Mouse (Mus musculus) small intestine, adult 2 months (tissue): Measurements from ENCODE around the gene Kcnj14. TPM values are rescaled to one million over a fixed set of nuclear protein-coding genes. Genes with fewer than 3 reads are reported as not detected.
A peak's percentile ranks its signal among the peaks of the same experiment; 100 is the strongest.

Source experiments
- H3K27ac ChIP-seq: fragments of 200-500 bp; 2 replicates; pipeline ENCODE4 v1.5.1; 2012; ENCODE audit warnings: low read depth, low read length, control low read depth, inconsistent platforms; ENCODE audit not compliant: insufficient read depth
- H3K27me3 ChIP-seq: fragments of 200-500 bp; 2 replicates; pipeline ENCODE4 v1.6.1; 2012; ENCODE audit warnings: mild to moderate bottlenecking, moderate library complexity, low read length, inconsistent platforms; ENCODE audit not compliant: control insufficient read depth, insufficient read depth
- H3K36me3 ChIP-seq: fragments of 200-500 bp; 2 replicates; pipeline ENCODE4 v1.6.1; 2012; ENCODE audit warnings: mild to moderate bottlenecking, low read length, control low read depth, inconsistent platforms; ENCODE audit not compliant: control insufficient read depth, insufficient read depth
- H3K4me1 ChIP-seq: fragments of 200-500 bp; 2 replicates; pipeline ENCODE4 v1.6.1; 2012; ENCODE audit warnings: low read length, inconsistent platforms, mixed read lengths; ENCODE audit not compliant: control insufficient read depth, insufficient read depth, insufficient read length
- H3K4me3 ChIP-seq: fragments of 200-500 bp; 2 replicates; pipeline ENCODE4 v1.5.1; 2012; ENCODE audit warnings: low read depth, mild to moderate bottlenecking, control low read depth, inconsistent platforms, low read length, moderate library complexity
- CTCF ChIP-seq: fragments of 200-500 bp; IDR thresholded peaks from 2 replicates; pipeline ENCODE4 v1.5.1; 2012; ENCODE audit warnings: low read depth, mild to moderate bottlenecking, control low read depth, inconsistent platforms, low read length, moderate library complexity, mixed read lengths; ENCODE audit not compliant: insufficient replicate concordance, insufficient read length; ENCODE audit errors: extremely low read depth
- POLR2A ChIP-seq: fragments of 200-500 bp; IDR thresholded peaks from 2 replicates; pipeline ENCODE4 v1.6.1; 2012; ENCODE audit warnings: low read depth, mild to moderate bottlenecking, control low read depth, inconsistent platforms, low read length, moderate library complexity
- WGBS: fragments of 180-500 bp; shearing (Covaris S2); methylation state at CpG from one replicate; pipeline ENCODE4 v1.1.7; 2018; 5-methylcytosine and 5-hydroxymethylcytosine counted together
- polyA plus RNA-seq: library from polyadenylated mRNA; depleted of rRNA; stranded (reverse); fragments of >200 nt; gene quantifications from 2 replicates; pipeline ENCODE4 v1.2.3, GENCODE M21; 2012

Gene Kcnj14
- polyA plus RNA-seq, 1 experiment, result 0.08 TPM

DNA sequence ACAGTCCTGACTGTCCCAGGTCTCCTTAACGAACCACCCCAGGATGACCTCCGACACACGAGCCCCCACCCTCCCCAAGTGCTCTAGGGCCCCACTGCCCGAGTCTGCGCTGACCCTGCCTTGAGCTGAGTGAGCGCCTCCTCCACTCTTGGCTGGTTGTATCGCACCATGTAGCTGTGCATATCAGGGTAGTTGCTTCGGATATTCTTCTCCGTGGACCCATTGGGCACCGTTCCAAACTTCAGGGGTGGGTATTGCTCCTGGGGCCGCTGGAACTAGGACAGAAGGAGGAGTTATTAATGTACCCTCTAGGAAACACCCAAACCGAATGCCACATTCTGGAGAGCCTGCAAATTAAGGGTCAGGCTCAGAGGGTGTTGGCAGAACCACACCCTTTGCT is 28.5 kb upstream of the Kcnj14 start:
- 80% methylated on average over 12 of the region's 12 CpGs for WGBS
- TF ChIP-seq POLR2A, result no peak
- TF ChIP-seq CTCF, result no peak
- Histone ChIP-seq H3K4me3 (no peak overlapping the region), H3K27me3 (no peaks in the 10 kb centered on the region; the same call in 1 of the 2 replicates), H3K4me1 (0 out of 2 replicates have a peak, but pooled peaks cover 2% of the 10 kb centered on the region), H3K36me3 (no peaks in the 10 kb centered on the region), H3K27ac (no peak overlapping the region)

DNA sequence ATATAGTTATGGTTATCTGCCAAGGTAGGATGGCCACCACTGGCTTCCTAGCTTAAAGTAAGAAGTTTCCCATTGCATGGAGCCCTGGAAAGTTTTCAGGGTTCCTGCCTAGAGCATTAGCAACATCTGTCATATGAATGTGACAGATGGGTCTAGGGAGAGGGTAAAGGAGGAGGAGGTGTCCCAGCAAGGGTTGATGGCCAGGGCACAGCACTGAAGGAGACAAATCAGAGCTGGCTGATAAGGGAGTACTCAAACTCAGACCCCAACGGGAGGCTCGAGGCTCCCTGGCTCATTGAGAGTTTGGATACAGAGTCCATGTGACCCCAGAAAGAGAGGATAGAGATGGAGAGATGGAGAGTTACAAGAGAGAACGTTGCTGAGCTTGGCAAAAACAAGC is 26.1 kb upstream of the Kcnj14 start:
- TF ChIP-seq POLR2A (no peak), CTCF (no peak)
- 64% methylated on average over 3 of the region's 3 CpGs for WGBS

DNA sequence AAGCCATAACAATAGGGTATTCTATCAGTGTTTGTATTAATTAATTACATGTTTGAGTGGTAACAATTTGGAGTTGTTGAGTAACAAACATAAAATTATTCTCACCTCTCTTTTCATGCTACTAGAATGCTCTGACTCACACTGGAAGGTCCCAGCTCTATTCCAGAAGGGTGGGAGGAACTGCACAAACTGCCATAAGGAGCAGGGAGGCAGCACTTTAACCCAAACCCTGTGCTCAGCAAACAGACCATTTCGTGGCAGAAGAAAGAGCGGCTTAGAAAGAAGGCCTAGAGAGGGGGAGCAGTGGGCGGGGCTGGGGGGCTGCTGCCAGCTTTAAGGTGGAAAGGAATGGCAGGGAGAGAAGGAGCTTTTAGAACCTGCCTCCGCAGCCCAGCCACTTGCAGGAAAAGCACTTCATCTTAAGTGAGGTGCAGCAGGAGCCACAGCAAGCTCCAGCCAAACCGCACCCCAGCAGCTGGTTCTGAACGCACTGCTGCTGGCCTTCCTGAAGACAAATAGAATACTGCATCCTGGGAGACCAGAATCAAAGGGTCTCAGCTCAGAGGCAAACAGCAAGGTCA is 24.0 kb upstream of the Kcnj14 start:
- WGBS, result 38% methylated on average over 6 of the region's 6 CpGs
- TF ChIP-seq POLR2A, result no peak
- no peak for TF ChIP-seq CTCF
- Histone ChIP-seq H3K27ac (no peak overlapping the region), H3K36me3 (no peaks in the 10 kb centered on the region), H3K4me1 (no peaks in the 10 kb centered on the region; the same call in 1 of the 2 replicates), H3K4me3 (no peak overlapping the region), H3K27me3 (no peaks in the 10 kb centered on the region)

More for the DNA sequence above, 26.1 kb upstream of the Kcnj14 start:
- no peaks in the 10 kb centered on the region for H3K36me3 ChIP-seq
- H3K27ac ChIP-seq, result no peak overlapping the region
- no peaks in the 10 kb centered on the region for H3K4me1 ChIP-seq
- no peaks in the 10 kb centered on the region for H3K27me3 ChIP-seq
- H3K4me3 ChIP-seq, result no peak overlapping the region

DNA sequence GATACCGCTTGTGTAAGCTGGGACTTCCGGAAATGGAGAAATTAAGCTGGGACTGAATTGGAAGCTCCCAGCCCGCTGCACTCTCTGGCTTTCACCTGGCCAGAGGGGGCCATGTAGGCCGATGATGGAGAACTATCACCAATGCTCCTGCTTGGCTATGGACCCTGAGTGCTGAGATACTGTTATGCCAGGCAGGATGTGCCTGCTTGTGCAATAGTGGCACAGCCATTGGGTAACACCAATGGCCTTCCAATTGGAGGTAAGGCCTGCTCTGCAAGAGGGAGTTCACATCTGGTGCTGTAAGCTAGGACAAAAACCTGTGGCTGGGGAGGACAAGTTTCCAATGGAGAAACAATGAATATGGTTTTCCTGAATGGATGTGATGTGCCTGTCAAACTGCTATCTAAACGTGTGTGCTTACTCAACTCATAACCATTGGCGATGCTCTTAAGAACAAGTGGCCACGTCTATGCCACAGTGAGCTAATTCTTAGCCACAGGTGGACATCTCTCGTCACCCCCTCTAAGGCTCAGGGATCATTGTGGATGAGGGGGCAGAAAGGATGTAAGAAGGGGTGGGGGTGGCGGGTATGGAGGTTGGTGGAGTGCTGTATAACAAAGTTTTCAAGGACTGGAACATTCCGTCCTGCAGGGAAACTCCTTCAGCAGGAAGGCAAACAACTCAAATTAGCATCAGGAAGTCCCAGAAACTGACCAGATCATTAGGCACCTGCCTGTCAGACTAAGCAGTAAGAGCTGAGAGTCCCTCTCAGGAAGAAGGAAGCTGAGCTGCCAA is 18.6 kb upstream of the Kcnj14 start:
- Histone ChIP-seq H3K27me3 (no peaks in the 10 kb centered on the region), H3K4me3 (no peak overlapping the region), H3K4me1 (no peaks in the 10 kb centered on the region; the same call in 1 of the 2 replicates), H3K36me3 (no peaks in the 10 kb centered on the region), H3K27ac (no peak overlapping the region)
- TF ChIP-seq CTCF, result no peak
- TF ChIP-seq POLR2A, result no peak
- WGBS, result 89% methylated on average over 10 of the region's 10 CpGs

DNA sequence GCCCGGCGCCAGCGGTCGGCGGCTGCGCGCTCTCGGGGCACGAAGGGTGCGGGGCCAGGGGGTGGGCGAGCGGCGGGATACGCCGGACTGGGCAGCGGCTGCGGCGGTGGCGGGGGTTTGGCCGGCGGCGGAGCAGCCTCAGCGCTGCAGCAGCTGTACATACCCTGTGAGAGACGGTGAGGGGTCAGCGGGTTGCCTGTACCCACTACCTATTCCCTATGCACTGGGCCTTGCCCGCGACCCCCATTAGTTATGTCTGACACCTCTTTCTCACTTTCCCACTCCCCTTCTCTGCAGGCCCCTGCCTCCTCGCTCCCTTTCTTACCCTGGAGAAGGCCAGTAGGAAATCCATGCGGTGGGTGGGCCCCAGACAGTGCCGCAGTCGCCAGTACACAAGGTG is 9.3 kb upstream of the Kcnj14 start:
- Histone ChIP-seq H3K27me3 (peaks cover 36% of the 10 kb centered on the region), H3K4me3 (peak overlapping the region; percentile 42), H3K36me3 (no peaks in the 10 kb centered on the region), H3K4me1 (peaks cover 11% of the 10 kb centered on the region), H3K27ac (no peak overlapping the region)
- 11% methylated on average over 28 of the region's 31 CpGs for WGBS
- TF ChIP-seq CTCF, result no peak
- no peak for TF ChIP-seq POLR2A

DNA sequence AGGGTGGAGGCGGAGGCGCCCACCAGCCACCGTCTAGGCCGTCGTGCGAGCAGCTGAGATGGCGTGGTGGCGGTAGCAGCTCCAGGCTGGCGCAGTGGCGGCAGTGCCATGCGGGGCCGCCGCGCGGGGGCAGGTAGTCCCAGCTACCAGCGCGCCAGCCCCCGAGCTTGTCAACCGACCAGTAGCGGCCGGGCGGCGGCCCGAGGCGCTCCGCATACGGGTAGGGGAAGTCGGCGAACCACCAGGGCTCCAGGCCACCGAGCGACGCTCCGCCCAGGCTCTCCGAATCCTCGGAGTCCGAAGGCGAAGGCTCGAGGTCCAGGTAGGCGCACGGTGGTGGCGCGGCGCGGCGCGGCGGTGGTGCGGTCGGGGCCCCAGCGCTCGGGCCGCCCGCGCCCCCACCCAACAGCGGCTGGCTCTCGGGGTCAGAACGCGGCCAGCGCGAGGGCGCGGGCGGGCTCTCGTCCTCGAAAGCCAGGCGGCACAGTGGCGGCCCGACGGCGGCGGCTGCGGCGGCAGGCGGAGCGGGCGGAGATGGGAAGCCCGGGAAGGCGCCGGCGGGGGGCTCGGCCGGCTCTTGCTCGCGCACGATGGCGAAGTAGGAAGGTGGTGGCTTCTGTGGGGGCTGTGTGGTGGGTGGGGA is 8.7 kb upstream of the Kcnj14 start:
- peaks cover 11% of the 10 kb centered on the region for H3K4me1 ChIP-seq
- no peak for TF ChIP-seq POLR2A
- no peak for TF ChIP-seq CTCF
- H3K4me3 ChIP-seq, result peak overlapping the region; percentile 42
- no peaks in the 10 kb centered on the region for H3K36me3 ChIP-seq
- H3K27me3 ChIP-seq, result peaks cover 36% of the 10 kb centered on the region
- under 1% methylated on average over 79 of the region's 86 CpGs for WGBS
- no peak overlapping the region for H3K27ac ChIP-seq

DNA sequence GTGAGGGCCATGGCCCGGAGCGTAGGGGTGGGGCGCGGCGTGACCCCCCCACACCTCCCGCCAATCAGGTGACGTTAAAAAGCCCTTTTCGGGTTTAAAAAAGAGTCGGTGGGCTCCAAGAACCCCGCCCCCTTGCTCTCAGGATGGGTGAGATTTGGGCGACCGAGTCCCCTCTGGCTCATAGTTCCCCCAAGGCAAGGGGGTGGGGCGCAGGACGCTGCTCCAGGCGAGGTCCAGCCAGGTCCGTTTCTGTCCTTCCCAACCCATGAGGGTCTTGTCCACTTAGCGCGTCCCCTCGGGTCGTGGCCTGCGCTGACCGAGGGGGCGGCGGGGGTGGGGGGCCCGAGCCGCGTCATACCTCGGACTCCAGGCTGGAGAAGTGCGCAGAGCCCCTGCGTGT is 7.8 kb upstream of the Kcnj14 start:
- Histone ChIP-seq H3K4me1 (peaks cover 11% of the 10 kb centered on the region), H3K36me3 (0 out of 2 replicates have a peak, but pooled peaks cover under 1% of the 10 kb centered on the region), H3K4me3 (no peak overlapping the region), H3K27ac (no peak overlapping the region), H3K27me3 (peaks cover 36% of the 10 kb centered on the region)
- TF ChIP-seq CTCF (no peak), POLR2A (no peak)
- 14% methylated on average over 30 of the region's 30 CpGs for WGBS
